Mouse (Mus musculus) neural tube, embryonic 14.5 days (tissue): ENCODE measurements around the gene Hdhd5. TPM values are rescaled to one million over a fixed set of nuclear protein-coding genes. Genes with fewer than 3 reads are reported as not detected.
A peak's percentile ranks its signal among the peaks of the same experiment; 100 is the strongest.

Experiments used
- ATAC-seq: fragments of 200-750 bp; cut with Nextera tagmentation; 2 replicates; pipeline ENCODE4 v1.8.0; 2017; ENCODE audit warnings: low read depth, mild to moderate bottlenecking, moderate TSS enrichment, moderate library complexity
- H3K27ac ChIP-seq: fragments of 300-500 bp; sonication (generic); 2 replicates; pipeline ENCODE4 v1.5.1; 2014; ENCODE audit warnings: low read depth, mild to moderate bottlenecking, control low read depth, low read length, moderate library complexity, mixed read lengths
- H3K27me3 ChIP-seq: fragments of 300-500 bp; sonication (generic); 2 replicates; pipeline ENCODE4 v1.6.1; 2014; ENCODE audit warnings: low read length; ENCODE audit not compliant: control insufficient read depth, insufficient read depth
- H3K36me3 ChIP-seq: fragments of 300-500 bp; sonication (generic); 2 replicates; pipeline ENCODE4 v1.6.1; 2014; ENCODE audit warnings: low read length, mixed read lengths; ENCODE audit not compliant: control insufficient read depth, insufficient read depth
- H3K4me1 ChIP-seq: fragments of 300-500 bp; sonication (generic); 2 replicates; pipeline ENCODE4 v1.6.1; 2014; ENCODE audit warnings: low read length; ENCODE audit not compliant: control insufficient read depth, insufficient read depth
- H3K4me2 ChIP-seq: fragments of 300-500 bp; sonication (generic); 2 replicates; pipeline ENCODE4 v1.6.1; 2014; ENCODE audit warnings: mild to moderate bottlenecking, low read depth, low read length, control low read depth
- H3K4me3 ChIP-seq: fragments of 300-500 bp; sonication (generic); 2 replicates; pipeline ENCODE4 v1.5.1; 2014; ENCODE audit warnings: low read depth, low read length, control low read depth, mixed read lengths
- H3K9ac ChIP-seq: fragments of 300-500 bp; sonication (generic); replicated peaks from 2 replicates; pipeline ENCODE4 v1.6.1; 2014; ENCODE audit warnings: low read depth, mild to moderate bottlenecking, control low read depth, low read length, mixed read lengths
- H3K9me3 ChIP-seq: fragments of 300-500 bp; sonication (generic); 2 replicates; pipeline ENCODE4 v1.6.1; 2016; ENCODE audit warnings: low read length; ENCODE audit not compliant: control insufficient read depth
- WGBS: fragments of 180-500 bp; shearing (Covaris S2); extraction: QIAGEN DNeasy Blood & Tissue Kit; methylation state at CpG from one replicate; pipeline ENCODE4 v1.1.7; 2014; 5-methylcytosine and 5-hydroxymethylcytosine counted together
- polyA plus RNA-seq: library from polyadenylated mRNA; unstranded; fragments of >200 nt; fragmentation: Nextera tagmentation; extraction: Ambion mirVana; gene quantifications from 2 replicates; pipeline ENCODE4 v1.2.1, GENCODE M21; 2014

Gene Hdhd5
- polyA plus RNA-seq, 1 experiment from 2014 or later = 11.8 TPM

DNA sequence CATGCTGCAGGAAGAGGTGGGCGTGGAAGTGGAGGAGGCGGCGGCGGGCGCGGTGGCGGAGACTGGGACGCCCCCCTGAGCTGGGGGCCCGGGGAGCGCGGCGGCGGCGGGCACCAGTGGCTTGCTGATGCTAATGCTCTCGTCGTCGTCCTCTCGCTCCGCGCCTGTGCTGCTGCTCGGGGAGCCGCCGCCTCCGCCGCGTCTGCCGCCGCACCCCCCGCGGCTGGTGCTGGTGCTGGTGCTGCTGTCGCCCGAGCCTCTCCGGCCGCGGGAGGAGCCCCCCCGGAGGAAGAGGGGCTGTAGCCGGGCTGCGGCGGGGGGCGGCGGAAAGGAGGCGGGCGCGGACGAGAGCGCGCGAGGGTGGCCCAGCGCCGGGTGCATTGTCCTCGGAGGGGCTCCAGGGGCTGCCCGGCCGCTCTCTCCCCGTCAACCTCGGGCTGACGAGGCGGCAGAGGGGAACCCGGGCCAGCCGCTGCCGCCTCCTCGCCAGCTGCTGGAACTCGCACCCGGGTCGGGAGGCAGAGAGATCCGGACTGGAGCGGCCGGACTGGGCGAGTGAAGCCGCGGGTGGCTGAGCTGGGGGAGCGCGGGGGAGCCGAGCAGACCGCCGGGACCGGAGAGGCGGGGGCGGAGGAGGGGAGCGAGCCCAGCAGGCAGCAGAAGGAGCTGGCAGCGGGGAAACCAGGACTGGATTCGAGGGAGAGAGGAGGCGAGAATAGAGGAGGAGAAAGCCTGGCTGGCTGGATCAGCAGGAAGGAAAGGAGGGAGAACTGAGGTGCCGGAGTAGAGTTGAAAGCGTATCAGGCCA is 37.5 kb downstream of the Hdhd5 start, which contains the start of gene Tmem121b:
Gene Tmem121b (minus strand): TSS at position 434 of the 808 bp plus-strand sequence.
- Histone ChIP-seq H3K4me1 (peaks cover 39% of the 10 kb centered on the region), H3K4me3 (peak within 1 kb of the TSS; percentile 73), H3K9ac (peak within 1 kb of the TSS; percentile 91), H3K27me3 (no peaks in the 10 kb centered on the region), H3K9me3 (no peaks in the 10 kb centered on the region), H3K4me2 (peak within 1 kb of the TSS; percentile 78), H3K27ac (peak within 1 kb of the TSS; percentile 96), H3K36me3 (no peaks in the 10 kb centered on the region)
- ATAC-seq = peak; percentile 86
- under 1% methylated on average over 51 of the region's 84 CpGs for WGBS

DNA sequence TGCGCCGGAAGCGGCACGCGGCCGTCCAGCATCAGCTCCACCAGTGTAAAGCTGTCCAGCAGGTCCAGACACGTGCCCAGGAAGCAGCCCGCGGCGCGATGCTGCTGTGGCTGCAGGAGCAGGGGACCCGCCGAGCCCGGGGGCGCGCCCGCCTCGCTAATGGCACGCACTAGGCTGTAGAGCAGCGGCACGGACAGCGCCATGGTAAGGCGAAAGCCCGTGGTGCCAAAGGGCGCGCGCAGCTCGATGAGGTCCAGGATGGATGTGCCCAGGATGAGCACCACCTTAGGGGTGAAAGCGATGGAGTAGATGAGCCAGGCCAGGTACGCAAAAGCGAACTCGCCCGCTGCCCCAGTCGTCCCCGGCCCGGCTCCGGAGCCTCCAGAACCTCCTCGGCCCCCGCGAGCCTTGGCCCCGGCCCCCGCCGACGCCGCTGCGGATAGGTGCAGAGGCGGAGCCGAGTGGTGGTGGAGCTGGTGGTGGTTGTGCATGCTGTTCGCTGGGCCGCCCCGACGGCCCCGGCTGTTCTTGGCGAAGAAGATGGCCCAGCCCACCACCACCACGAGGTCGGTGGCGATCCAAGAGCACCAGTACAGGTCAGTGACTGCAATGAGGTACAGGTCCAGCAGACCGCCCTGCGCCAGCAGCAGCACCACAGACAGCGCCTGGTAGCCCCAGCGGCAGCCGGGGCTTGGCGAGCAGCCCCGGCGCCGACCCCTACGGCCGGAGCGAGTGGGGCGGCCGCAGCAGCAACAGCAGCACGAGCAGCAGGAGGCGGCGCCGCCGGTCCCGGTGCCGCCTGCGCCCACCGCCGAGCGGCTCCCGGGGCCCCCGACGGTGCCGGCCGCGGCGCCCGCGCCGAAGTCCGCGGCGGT is 38.4 kb downstream of the Hdhd5 start:
- peak overlapping the region; percentile 73 for H3K4me3 ChIP-seq
- WGBS = under 1% methylated on average over 69 of the region's 95 CpGs
- peaks cover 39% of the 10 kb centered on the region for H3K4me1 ChIP-seq

DNA sequence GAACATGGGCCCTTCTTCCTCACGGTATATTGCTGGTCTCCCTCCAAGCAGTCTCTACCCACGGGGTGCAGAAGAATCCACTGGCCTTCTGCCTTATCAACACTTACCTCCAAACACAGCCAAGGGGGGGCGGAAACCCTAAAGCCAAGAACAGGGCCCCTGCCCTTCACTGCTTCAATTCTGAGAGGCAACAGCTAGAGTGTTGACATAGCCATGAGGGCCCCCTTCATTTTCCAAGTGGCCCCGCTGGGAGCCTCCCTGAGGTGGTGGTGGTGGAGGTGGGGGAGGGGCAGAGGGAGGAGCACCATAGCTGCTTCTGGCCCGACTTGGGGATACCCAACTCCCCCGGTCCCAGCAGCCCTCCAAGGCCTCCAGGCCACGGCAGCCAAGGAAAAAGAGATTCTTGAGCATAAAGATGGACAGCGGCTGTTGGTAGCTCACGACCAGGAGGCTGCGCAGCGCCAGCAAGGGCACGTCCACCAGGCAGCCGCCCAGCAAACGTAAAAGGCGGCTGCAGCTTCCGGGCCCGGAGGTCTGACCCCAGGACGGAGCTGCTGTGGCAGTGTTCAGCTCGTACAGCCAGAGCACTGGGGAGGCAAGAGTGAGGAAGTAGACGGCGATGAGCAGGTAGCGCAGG is 39.1 kb downstream of the Hdhd5 start:
- WGBS = 9% methylated on average over 22 of the region's 22 CpGs
- peak overlapping the region; percentile 78 for H3K4me2 ChIP-seq
- H3K4me1 ChIP-seq = peaks cover 39% of the 10 kb centered on the region

More for the DNA sequence above, 38.4 kb downstream of the Hdhd5 start:
- Histone ChIP-seq H3K27ac (peak overlapping the region; percentile 96), H3K9ac (peak overlapping the region; percentile 91), H3K27me3 (no peaks in the 10 kb centered on the region), H3K36me3 (no peaks in the 10 kb centered on the region), H3K9me3 (no peaks in the 10 kb centered on the region), H3K4me2 (peak overlapping the region; percentile 78)
- peak; percentile 10 for ATAC-seq

DNA sequence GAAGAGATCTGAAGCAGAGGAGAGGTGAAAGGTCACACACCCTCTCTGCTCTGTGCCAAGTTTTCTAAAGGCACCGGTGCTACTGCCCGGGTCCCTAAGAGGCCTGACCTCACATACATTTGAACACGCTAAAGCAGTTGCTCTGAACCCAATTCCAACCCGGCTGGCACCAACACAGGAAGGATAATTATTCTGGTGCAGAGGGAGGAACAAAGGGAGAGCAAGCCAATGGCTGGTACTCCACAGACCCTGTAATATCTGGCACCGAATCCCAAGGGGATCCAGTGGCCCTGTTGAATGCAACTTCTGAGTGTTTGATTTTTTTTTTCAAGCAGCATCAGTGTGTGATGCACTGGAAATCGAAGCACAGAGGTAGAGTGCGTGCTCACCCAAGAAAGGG is 40.1 kb downstream of the Hdhd5 start:
- WGBS = 38% methylated on average over 7 of the region's 7 CpGs
- H3K4me1 ChIP-seq = peaks cover 39% of the 10 kb centered on the region
- H3K27me3 ChIP-seq = no peaks in the 10 kb centered on the region
- no peak overlapping the region for H3K27ac ChIP-seq
- no peak for ATAC-seq
- H3K4me2 ChIP-seq = peak overlapping the region; percentile 78
- no peaks in the 10 kb centered on the region for H3K9me3 ChIP-seq
- no peak overlapping the region; the same call in 1 of the 2 replicates for H3K9ac ChIP-seq
- no peaks in the 10 kb centered on the region for H3K36me3 ChIP-seq
- H3K4me3 ChIP-seq = peak overlapping the region; percentile 73

More for the DNA sequence above, 39.1 kb downstream of the Hdhd5 start:
- no peak overlapping the region for H3K27ac ChIP-seq
- H3K4me3 ChIP-seq = peak overlapping the region; percentile 73
- no peaks in the 10 kb centered on the region for H3K27me3 ChIP-seq
- H3K9me3 ChIP-seq = no peaks in the 10 kb centered on the region
- H3K9ac ChIP-seq = peak overlapping the region; percentile 91
- ATAC-seq = no peak
- no peaks in the 10 kb centered on the region for H3K36me3 ChIP-seq

DNA sequence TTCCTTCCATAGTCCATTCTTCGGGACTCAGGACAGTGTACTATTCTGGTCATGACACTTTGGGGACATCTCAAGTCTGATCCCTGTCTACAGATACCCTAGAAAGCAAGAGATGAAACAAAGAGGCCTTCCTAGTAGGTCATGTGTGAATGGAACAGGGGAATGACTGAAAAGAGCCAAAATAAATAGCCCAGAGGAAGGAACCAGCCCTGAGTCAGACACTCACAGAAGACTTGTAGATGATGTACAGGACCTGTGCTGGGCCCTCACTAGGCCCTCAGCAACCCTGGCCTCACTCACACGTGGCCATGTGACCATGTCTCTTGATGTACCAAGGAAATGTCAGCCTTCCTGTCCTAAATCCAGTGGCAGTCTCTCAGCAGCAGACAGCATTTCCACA is 41.7 kb downstream of the Hdhd5 start:
- H3K27me3 ChIP-seq = no peaks in the 10 kb centered on the region
- 71% methylated on average over 2 of the region's 2 CpGs for WGBS
- H3K9me3 ChIP-seq = no peaks in the 10 kb centered on the region
- no peak overlapping the region for H3K4me3 ChIP-seq
- no peaks in the 10 kb centered on the region for H3K36me3 ChIP-seq
- H3K4me1 ChIP-seq = peaks cover 37% of the 10 kb centered on the region
- H3K4me2 ChIP-seq = no peak overlapping the region; the same call in 1 of the 2 replicates
- H3K9ac ChIP-seq = no peak overlapping the region
- no peak overlapping the region for H3K27ac ChIP-seq
- no peak for ATAC-seq

DNA sequence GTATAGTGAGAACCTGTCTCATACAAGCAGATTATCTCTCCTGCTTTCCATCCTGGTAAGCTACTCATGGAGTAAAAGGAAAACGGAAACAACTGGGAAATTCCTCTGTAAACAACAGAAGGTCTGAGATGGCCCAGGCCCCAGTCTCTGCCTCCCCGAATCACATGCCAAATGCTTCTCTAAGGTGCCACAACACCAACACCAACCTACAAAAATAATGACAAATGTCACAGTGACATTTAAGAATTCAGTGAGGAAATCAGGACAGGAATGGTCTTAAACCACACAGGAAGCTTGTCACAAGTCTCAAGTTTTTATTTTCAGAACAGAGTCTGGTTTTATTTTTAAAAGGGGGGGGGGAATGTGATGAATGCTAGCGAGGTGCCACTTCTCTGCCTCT is 42.5 kb downstream of the Hdhd5 start:
- Histone ChIP-seq H3K4me1 (peaks cover 35% of the 10 kb centered on the region), H3K4me2 (no peak overlapping the region), H3K36me3 (no peaks in the 10 kb centered on the region), H3K4me3 (no peak overlapping the region), H3K9me3 (no peaks in the 10 kb centered on the region), H3K27ac (no peak overlapping the region), H3K27me3 (no peaks in the 10 kb centered on the region), H3K9ac (no peak overlapping the region)
- ATAC-seq = no peak
- WGBS = 88% methylated on average over 3 of the region's 3 CpGs

DNA sequence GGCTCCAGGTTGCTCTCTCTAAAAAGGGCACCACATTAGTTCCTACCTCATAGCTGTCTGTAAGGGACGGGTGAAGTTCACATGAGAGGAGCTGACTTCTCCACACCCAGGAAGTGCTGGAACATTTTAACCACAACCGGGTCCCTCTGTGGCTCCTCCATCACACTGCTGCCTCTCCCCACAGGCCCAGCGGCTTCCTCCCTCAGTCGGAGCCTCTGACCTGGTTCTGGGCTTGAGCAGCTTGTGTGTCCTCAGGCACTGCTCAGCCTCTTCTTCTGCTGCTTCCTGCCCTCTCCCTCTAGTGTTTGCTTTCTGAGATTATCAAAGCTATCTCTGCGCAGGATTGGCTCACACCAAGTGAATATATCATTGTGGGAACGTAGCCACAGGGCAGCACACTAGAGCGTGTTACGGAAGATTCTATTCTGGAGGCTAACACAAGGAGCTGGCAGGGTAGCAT is 45.0 kb downstream of the Hdhd5 start:
- Histone ChIP-seq H3K9ac (no peak overlapping the region), H3K4me1 (peaks cover 21% of the 10 kb centered on the region), H3K4me3 (no peak overlapping the region), H3K4me2 (no peak overlapping the region), H3K27me3 (no peaks in the 10 kb centered on the region), H3K27ac (no peak overlapping the region), H3K9me3 (no peaks in the 10 kb centered on the region), H3K36me3 (no peaks in the 10 kb centered on the region)
- 64% methylated on average over 8 of the region's 8 CpGs for WGBS
- no peak for ATAC-seq

DNA sequence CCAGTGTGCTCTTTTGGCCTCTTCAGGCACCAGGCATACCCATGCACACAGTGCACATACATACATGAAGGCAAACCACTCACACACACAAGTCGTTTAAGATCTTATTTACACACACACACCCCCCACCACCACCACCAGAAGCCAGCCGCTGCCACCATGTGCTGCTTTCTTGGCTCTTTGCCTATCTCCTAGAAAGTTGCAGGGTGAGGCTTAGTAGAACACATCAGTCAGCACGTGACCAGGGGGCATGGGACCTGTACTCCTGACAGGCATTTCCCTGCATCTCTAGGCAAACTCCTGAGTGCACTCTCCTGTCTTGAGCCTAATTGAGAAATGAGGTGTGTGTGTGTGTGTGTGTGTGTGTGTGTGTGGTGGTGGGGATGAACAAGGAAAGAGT is 46.1 kb downstream of the Hdhd5 start:
- Histone ChIP-seq H3K27me3 (no peaks in the 10 kb centered on the region), H3K4me1 (peaks cover 12% of the 10 kb centered on the region), H3K4me3 (no peak overlapping the region), H3K27ac (no peak overlapping the region), H3K9ac (no peak overlapping the region), H3K9me3 (no peaks in the 10 kb centered on the region), H3K4me2 (no peak overlapping the region), H3K36me3 (no peaks in the 10 kb centered on the region)
- ATAC-seq = no peak
- WGBS = 75% methylated on average over 3 of the region's 3 CpGs
